Mouse (Mus musculus) forebrain, embryonic 11.5 days (tissue): ENCODE data around the gene Sdf4. TPM values are rescaled to one million over a fixed set of nuclear protein-coding genes. Genes with fewer than 3 reads are reported as not detected.

ENCODE experiments used
- microRNA counts: library from miRNA; unstranded; fragments of <30 nt; microRNA quantifications from one replicate; lab custom pipeline; 2015
- microRNA-seq: library from miRNA; unstranded; fragments of <30 nt; microRNA quantifications from one replicate; pipeline ENCODE4, GENCODE M21; 2016; ENCODE audit not compliant: insufficient number of aligned reads
- polyA plus RNA-seq: library from polyadenylated mRNA; unstranded; fragments of >200 nt; fragmentation: Nextera tagmentation; extraction: Ambion mirVana; gene quantifications from 2 replicates; pipeline ENCODE4 v1.2.1, GENCODE M21; 2014

The Sdf4 gene
- polyA plus RNA-seq, 1 experiment from 2014 or later = 117 TPM

MicroRNAs encoded within 50 kb of the gene (microRNA counts, 519-probe panel; counts per million panel counts)
- microRNA mmu-miR-200a (lab: Ali Mortazavi, UCI) (31.2 counts per million), microRNA mmu-miR-200b (lab: Ali Mortazavi, UCI) (4,398 counts per million, percentile 37 among the panel's probes with 10 or more counts), microRNA mmu-miR-429 (lab: Ali Mortazavi, UCI) (5,043 counts per million, percentile 55 among the panel's probes with 10 or more counts)

Small RNAs within 50 kb of the gene (microRNA-seq; reads per million reads assigned to microRNA genes)
- 157 reads per million, percentile 41 among the genes with 10 or more reads in this experiment for gene Mir200a
- 776 reads per million, percentile 65 among the genes with 10 or more reads in this experiment for gene Mir200b
- gene Mir429 = 2,318 reads per million, percentile 78 among the genes with 10 or more reads in this experiment

Other genes starting within 250 kb of the Sdf4 start
- 104 and 115 TPM in 2 replicates for gene Atad3a, start 231.8 kb upstream of the Sdf4 start, polyA plus RNA-seq
- 10.0 and 10.6 TPM in 2 replicates for gene Vwa1, start 218.2 kb upstream of the Sdf4 start, polyA plus RNA-seq
- 0.15 and 0.43 TPM in 2 replicates for gene Tmem88b, start 207.0 kb upstream of the Sdf4 start, polyA plus RNA-seq
- not detected in 2 replicates for gene Ankrd65, start 202.4 kb upstream of the Sdf4 start, polyA plus RNA-seq
- 203 and 223 TPM in 2 replicates for gene Mrpl20, start 190.0 kb upstream of the Sdf4 start, polyA plus RNA-seq
- 162 and 186 TPM in 2 replicates for gene Ccnl2, start 180.4 kb upstream of the Sdf4 start, polyA plus RNA-seq
- 132 and 141 TPM in 2 replicates for gene Aurkaip1, start 161.6 kb upstream of the Sdf4 start, polyA plus RNA-seq
- gene Mxra8, start 153.2 kb upstream of the Sdf4 start, polyA plus RNA-seq = 28.8 and 29.3 TPM in 2 replicates
- gene Dvl1, start 145.5 kb upstream of the Sdf4 start, polyA plus RNA-seq = 17.9 and 18.0 TPM in 2 replicates
- 0.45 and 0.60 TPM in 2 replicates for gene Tas1r3, start 129.5 kb upstream of the Sdf4 start, polyA plus RNA-seq
- gene Cptp, start 123.4 kb upstream of the Sdf4 start, polyA plus RNA-seq = 22.3 and 27.0 TPM in 2 replicates
- 108 and 117 TPM in 2 replicates for gene Ints11, start 123.3 kb upstream of the Sdf4 start, polyA plus RNA-seq
- 53.4 and 53.7 TPM in 2 replicates for gene Pusl1, start 101.1 kb upstream of the Sdf4 start, polyA plus RNA-seq
- 34.6 and 34.8 TPM in 2 replicates for gene Acap3, start 101.0 kb upstream of the Sdf4 start, polyA plus RNA-seq
- 159 and 165 TPM in 2 replicates for gene Ube2j2, start 49.0 kb upstream of the Sdf4 start, polyA plus RNA-seq
- gene C1qtnf12, start 30.6 kb upstream of the Sdf4 start, polyA plus RNA-seq = 17.6 and 21.1 TPM in 2 replicates
- gene B3galt6, start 223 bp upstream of the Sdf4 start, polyA plus RNA-seq = 16.3 and 20.4 TPM in 2 replicates
- 0.53 and 0.75 TPM in 2 replicates for gene Tnfrsf4, start 21.0 kb downstream of the Sdf4 start, polyA plus RNA-seq
- gene Tnfrsf18, start 33.3 kb downstream of the Sdf4 start, polyA plus RNA-seq = 1.1 and 1.9 TPM in 2 replicates
- gene Ttll10, start 66.5 kb downstream of the Sdf4 start, polyA plus RNA-seq = 0.23 and 0.33 TPM in 2 replicates
- 83.6 and 84.0 TPM in 2 replicates for gene 9430015G10Rik, start 117.1 kb downstream of the Sdf4 start, polyA plus RNA-seq
- 1.0 and 1.2 TPM in 2 replicates for gene Rnf223, start 137.6 kb downstream of the Sdf4 start, polyA plus RNA-seq
- gene Agrn, start 204.6 kb downstream of the Sdf4 start, polyA plus RNA-seq = 97.0 and 108 TPM in 2 replicates
- gene Isg15, start 207.9 kb downstream of the Sdf4 start, polyA plus RNA-seq = 0.35 and 0.37 TPM in 2 replicates
- gene AW011738, start 210.4 kb downstream of the Sdf4 start, polyA plus RNA-seq = 2.0 and 2.3 TPM in 2 replicates
- gene Perm1, start 223.0 kb downstream of the Sdf4 start, polyA plus RNA-seq = 1.4 and 1.6 TPM in 2 replicates
- 26.7 and 27.2 TPM in 2 replicates for gene Plekhn1, start 242.0 kb downstream of the Sdf4 start, polyA plus RNA-seq
- gene Noc2l, start 243.1 kb downstream of the Sdf4 start, polyA plus RNA-seq = 102 and 104 TPM in 2 replicates